8 mouse cellular contexts compared by ENCODE assay signal in the genomic region with DNA sequence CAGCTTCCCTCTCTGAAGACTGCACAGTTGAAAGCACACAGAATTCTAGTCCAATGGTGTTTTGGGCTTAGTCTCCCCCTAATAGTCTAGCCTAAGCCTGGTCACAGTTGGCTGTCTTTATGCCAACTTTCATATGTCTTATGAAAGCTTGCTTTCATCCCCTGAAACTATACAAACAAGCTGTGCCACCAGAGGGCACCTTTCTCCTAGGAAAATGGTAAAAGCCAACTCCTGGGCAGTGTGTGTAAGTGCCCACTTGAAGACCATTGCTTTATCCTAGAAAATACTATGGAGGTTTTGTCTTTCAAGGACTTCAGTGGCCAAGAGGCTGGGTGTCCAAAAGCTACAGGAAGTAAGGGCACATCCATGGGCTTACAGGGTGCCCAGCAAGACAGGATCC. TPM values are rescaled to one million over a fixed set of nuclear protein-coding genes. Genes with fewer than 3 reads are reported as not detected.
DNase-seq lines count a peak whose midpoint lies in the region; ATAC-seq lines count a peak whose summit lies in the region.
"Had no signal": no experiment of that assay in that cellular context is flagged by ENCODE, and none has a peak within 500 bp of the region (broad histone marks: within the 10 kb centered on the region; RNA-seq: fewer than 3 reads in every experiment).

No protein-coding gene starts in this region.

- H3K4me2 ChIP-seq in hindbrain, embryonic 14.5 days (replicated peaks): no peak overlapping the region
- H3K4me2 ChIP-seq: liver, embryonic 13.5 days had no signal

- H3K9ac ChIP-seq in hindbrain, embryonic 14.5 days: no peak overlapping the region
- H3K9ac ChIP-seq: liver, embryonic 13.5 days had no signal

- intact Hi-C loops in left cerebral cortex, postnatal 25 days (cut with DNase I): loop anchor here (1.0 kb wide), 2 partner anchors 44 to 151 kb away; no protein-coding TSS in a partner anchor
- intact Hi-C loops in heart, postnatal 25 days (cut with DNase I): no loop called here

- H3K27ac ChIP-seq in hindbrain, embryonic 14.5 days: no peak overlapping the region
- no peak overlapping the region for H3K27ac ChIP-seq in hindbrain, embryonic 10.5 days
- H3K27ac ChIP-seq: liver, embryonic 13.5 days had no signal

- ATAC-seq in hindbrain, embryonic 14.5 days (ENCODE audit: low FRiP score): no peak

- no peaks in the 10 kb centered on the region for H3K9me3 ChIP-seq in hindbrain, embryonic 14.5 days (ENCODE audit: control insufficient read depth, low read length)
- H3K9me3 ChIP-seq in hindbrain, embryonic 10.5 days: no peaks in the 10 kb centered on the region
- H3K9me3 ChIP-seq: liver, embryonic 13.5 days had no signal

- H3K27me3 ChIP-seq in hindbrain, embryonic 14.5 days (ENCODE audit: control insufficient read depth, insufficient read depth, low read length): no peaks in the 10 kb centered on the region
- H3K27me3 ChIP-seq in hindbrain, embryonic 10.5 days (ENCODE audit: insufficient read depth, poor library complexity, severe bottlenecking): no peaks in the 10 kb centered on the region
- H3K27me3 ChIP-seq: liver, embryonic 13.5 days had no signal

- H3K4me3 ChIP-seq in hindbrain, embryonic 14.5 days (replicated peaks; ENCODE audit: low read length): no peak overlapping the region
- H3K4me3 ChIP-seq in hindbrain, embryonic 10.5 days: no peak overlapping the region
- H3K4me3 ChIP-seq: liver, embryonic 13.5 days had no signal

- no peaks in the 10 kb centered on the region for H3K36me3 ChIP-seq in hindbrain, embryonic 14.5 days (replicated peaks; ENCODE audit: control insufficient read depth, insufficient read depth)
- no peaks in the 10 kb centered on the region for H3K36me3 ChIP-seq in hindbrain, embryonic 10.5 days
- H3K36me3 ChIP-seq: liver, embryonic 13.5 days had no signal

- H3K4me1 ChIP-seq in hindbrain, embryonic 14.5 days (replicated peaks; ENCODE audit: control insufficient read depth, insufficient read depth, low read length): no peaks in the 10 kb centered on the region
- no peaks in the 10 kb centered on the region for H3K4me1 ChIP-seq in hindbrain, embryonic 10.5 days (replicated peaks)
- H3K4me1 ChIP-seq: liver, embryonic 13.5 days had no signal

- peak; percentile 42 for DNase-seq in hindbrain, embryonic 14.5 days (ENCODE audit: low spot score)
- DNase-seq in hindbrain, embryonic 10.5 days (ENCODE audit: low spot score): no peak
- DNase-seq in urinary bladder, postnatal 14 days (ENCODE audit: low spot score): peak; percentile 21
- DNase-seq in urinary bladder, postnatal 25 days (ENCODE audit: low spot score): no peak
- peak; percentile 11 to 52 for DNase-seq in left cerebral cortex, postnatal 25 days (ENCODE audit: low spot score in 2 of 2)
- DNase-seq in heart, postnatal 25 days (ENCODE audit: low spot score): no peak
- DNase-seq in adipocyte (ENCODE audit: low spot score): no peak
- DNase-seq: liver, embryonic 13.5 days had no signal

RNA-seq across cellular contexts. Expression of a gene that starts 8.3 kb away (rescaled TPM):
- not detected in 2 replicates for polyA plus RNA-seq in hindbrain, embryonic 14.5 days (2014; fragmentation: Nextera tagmentation; extraction: Ambion mirVana)
- polyA plus RNA-seq in hindbrain, embryonic 10.5 days (2016; fragmentation: Nextera tagmentation; extraction: Ambion mirVana): 0.72 and 5.2 TPM in 2 replicates
- not detected for total RNA-seq in left cerebral cortex, postnatal 25 days (2021)
- total RNA-seq in heart, postnatal 25 days (2021): not detected

RNA-seq across cellular contexts. Expression of a gene that starts 28.7 kb away (rescaled TPM):
- not detected in 2 replicates for polyA plus RNA-seq in hindbrain, embryonic 14.5 days (2014; fragmentation: Nextera tagmentation; extraction: Ambion mirVana)
- polyA plus RNA-seq in hindbrain, embryonic 10.5 days (2016; fragmentation: Nextera tagmentation; extraction: Ambion mirVana): 0.07 TPM in 1 of 2 replicates, not detected in the other
- total RNA-seq in left cerebral cortex, postnatal 25 days (2021): not detected
- not detected for total RNA-seq in heart, postnatal 25 days (2021)
- polyA plus RNA-seq: liver, embryonic 13.5 days had no signal

RNA-seq across cellular contexts. Expression of a gene that starts 56.9 kb away (rescaled TPM):
- 10.6 and 11.0 TPM in 2 replicates for polyA plus RNA-seq in hindbrain, embryonic 14.5 days (2014; fragmentation: Nextera tagmentation; extraction: Ambion mirVana)
- 11.5 and 13.4 TPM in 2 replicates for polyA plus RNA-seq in hindbrain, embryonic 10.5 days (2016; fragmentation: Nextera tagmentation; extraction: Ambion mirVana)
- total RNA-seq in left cerebral cortex, postnatal 25 days (2021): 1 to 10 TPM; 6.0 to 8.0 TPM
- total RNA-seq in heart, postnatal 25 days (2021): under 1 TPM; 0.56 to 0.75 TPM

Comparison
In these comparisons a context has a peak if more than half of its experiments do, and no peak if none do; other contexts are left out.
1. DNase-seq: peak in hindbrain, embryonic 14.5 days (single experiment), urinary bladder, postnatal 14 days (single experiment) and left cerebral cortex, postnatal 25 days (2 of 2); none in hindbrain, embryonic 10.5 days (single experiment), urinary bladder, postnatal 25 days (single experiment), heart, postnatal 25 days (single experiment) and adipocyte (single experiment).